Mouse (Mus musculus): ENCODE results near the gene Cda. TPM values are rescaled to one million over a fixed set of nuclear protein-coding genes. Genes with fewer than 3 reads are reported as not detected.
"Not testable (repeated sequence)": the region's sequence is repeated elsewhere in the genome, so short reads cannot be mapped to it uniquely, and the experiment has no call there.

Cda gene
- total RNA-seq, 2 experiments from 2014 or later, result 1.9 to 3.1 TPM

DNA sequence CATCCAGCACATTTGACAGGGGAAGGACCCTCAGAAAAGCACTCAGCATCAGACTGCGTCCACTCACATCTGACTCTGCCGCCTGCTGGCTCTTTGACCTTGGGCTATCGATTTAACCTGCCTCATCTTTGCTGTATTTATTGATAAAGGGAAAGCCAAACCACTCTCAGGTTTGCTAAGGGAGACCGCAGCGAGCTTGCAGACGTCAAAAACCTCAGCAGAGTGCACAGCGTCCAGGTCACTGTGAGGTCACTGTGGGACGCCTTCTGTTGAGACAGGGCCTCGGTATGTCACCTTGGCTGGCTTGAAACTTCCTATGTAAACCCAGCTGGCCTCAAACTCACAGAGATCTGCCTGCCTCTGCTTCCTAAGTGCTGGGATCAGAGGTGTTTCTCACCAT lies 30.5 kb downstream of the Cda start:
- no peak for DNase-seq (ENCODE audit: extremely low spot score in 1 of 2, low spot score in 1 of 2)

DNA sequence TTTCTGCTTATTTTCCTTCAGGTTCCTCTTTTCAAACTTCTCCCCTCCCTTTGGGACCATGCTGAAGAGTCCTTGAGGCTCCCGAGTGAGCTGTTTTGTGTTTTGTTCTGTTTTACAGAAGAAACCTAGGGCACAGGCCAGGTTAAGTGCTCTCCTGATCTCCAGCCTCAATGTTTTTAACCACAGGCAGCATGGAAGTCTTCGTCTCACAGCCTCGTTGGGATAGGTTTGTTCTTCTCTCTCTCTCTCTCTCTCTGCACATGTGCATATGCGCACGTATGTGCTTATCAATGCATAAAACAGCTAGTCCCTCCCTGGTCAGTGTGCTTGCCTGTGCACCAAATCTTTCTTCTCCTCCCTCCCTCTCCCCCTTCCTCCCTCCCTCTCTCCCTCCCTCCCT lies 30.9 kb downstream of the Cda start:
- no peak for DNase-seq (ENCODE audit: extremely low spot score in 1 of 2, low spot score in 1 of 2)

DNA sequence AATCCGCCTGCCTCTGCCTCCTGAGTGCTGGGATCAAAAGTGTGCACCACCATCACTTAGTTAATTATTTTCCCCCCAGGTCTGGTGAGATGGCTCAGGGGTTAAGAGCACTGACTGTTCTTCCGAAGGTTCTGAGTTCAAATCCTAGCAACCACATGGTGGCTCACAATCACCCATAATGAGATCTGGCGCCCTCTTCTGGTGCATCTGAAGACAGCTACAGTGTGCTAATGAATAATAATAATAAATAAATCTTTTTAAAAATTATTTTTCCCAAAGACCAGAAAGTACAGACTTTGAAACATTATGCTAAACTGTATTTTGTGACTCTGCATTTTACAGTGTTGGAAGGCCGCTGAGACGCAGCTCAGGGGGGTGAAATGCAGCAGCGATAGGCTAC lies 32.1 kb downstream of the Cda start:
- no peak for DNase-seq (ENCODE audit: extremely low spot score in 1 of 2, low spot score in 1 of 2)

DNA sequence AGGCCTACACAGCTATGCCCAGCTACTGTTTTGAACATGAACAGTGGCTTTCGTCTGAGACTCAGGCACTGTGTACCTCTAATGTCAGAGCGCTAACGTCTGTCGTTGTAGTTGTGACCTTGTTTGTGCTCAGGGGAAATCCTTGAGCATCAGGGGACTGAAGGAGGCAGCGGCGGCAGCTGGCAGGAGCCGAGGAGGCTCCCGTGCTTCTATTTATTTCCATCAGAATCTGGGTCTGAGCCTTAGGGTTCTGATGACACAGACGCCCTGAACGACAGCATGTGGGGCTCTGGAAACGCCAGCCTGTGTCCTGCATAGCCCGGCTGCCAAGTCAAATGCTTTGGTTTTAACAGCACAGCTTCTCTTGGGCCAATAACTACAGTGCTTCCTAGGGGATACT lies 32.8 kb downstream of the Cda start:
- no peak for DNase-seq (ENCODE audit: extremely low spot score in 1 of 2, low spot score in 1 of 2)

GRCm38 (mm10) chr4:138333135-138333534 lies 34.7 kb downstream of the Cda start:
- DNase-seq (ENCODE audit: extremely low spot score in 1 of 2, low spot score in 1 of 2), result no peak

DNA sequence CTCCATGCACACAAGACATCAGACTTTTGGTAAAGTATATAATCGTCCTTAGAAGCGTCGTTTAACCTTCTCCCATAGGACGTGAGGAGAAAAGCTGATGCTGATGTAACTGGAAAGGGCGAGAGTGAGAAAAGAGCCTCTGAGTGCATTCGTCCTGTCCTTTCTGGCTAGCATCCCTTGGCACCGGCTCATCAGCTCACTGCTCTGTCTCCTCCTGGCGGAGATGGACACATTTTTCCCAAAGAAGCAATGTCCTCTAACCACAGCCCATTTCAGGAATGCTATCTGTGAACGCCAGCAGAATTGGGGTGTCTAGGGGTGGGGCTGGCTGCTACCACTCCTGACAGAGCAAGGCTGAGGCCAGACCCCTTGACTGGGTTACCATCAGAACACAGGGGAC lies 36.1 kb downstream of the Cda start:
- no peak for DNase-seq (ENCODE audit: extremely low spot score in 1 of 2, low spot score in 1 of 2)

- DNase-seq (ENCODE audit: extremely low spot score in 1 of 2, low spot score in 1 of 2), result no peak
Measured at GRCm38 (mm10) chr4:138330264-138330671, 37.5 kb downstream of the Cda start.

GRCm38 (mm10) chr4:138327891-138328470 lies 39.8 kb downstream of the Cda start:
- DNase-seq (ENCODE audit: extremely low spot score in 1 of 2, low spot score in 1 of 2), result no peak

DNA sequence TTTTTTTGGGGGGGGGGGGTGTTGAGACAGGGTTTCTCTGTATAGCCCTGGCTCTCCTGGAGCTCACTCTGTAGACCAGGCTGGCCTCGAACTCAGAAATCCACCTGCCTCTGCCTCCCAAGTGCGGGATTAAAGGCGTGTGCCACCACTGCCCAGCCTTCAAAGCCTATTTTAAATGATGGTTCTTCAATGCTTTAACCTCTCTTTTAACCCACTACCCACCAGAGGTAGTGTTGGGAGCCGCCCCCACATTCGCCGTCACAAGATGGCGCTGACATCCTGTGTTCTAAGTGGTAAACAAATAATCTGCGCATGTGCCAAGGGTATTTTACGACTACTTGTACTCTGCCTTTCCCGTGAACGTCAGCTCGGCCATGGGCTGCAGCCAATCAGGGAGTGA lies 40.6 kb downstream of the Cda start:
- DNase-seq (ENCODE audit: extremely low spot score in 1 of 2, low spot score in 1 of 2), result not testable (repeated sequence)

DNA sequence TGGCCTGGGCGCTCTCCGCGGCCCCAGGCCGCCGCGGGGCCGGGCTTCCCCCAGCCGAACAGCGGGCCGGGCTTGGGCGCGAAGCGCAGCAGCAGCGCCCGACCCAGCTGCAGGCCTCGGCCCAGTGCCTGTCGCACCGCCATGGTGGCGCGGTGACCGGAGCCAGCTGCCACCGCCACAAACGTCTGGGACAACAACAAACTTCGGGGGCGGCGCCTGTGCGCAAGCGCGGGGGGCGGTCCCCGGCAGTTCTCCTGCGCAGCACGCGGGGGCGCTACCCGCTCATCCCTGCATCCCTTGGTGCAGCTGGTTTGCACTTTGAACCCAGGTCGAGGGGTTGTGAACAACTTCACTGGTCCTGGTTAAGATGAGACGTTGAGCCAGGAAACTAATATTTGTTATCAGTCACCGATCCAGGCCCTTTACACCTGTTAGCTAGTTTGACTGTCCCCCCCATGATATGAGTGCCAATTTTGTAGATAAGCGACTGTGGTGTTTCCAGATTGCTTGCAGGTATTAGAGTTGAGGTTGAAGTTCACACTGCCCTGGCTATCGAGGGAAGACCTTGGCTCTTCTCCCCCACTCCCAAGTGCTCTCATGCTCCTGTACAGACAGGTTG lies 41.6 kb downstream of the Cda start, which contains the start of gene Pink1:
Gene Pink1 (minus strand): TSS at position 231 of the 619 bp plus-strand sequence.
- peak; percentile 91 to 95 for DNase-seq (ENCODE audit: extremely low spot score in 1 of 2, low spot score in 1 of 2)

DNA sequence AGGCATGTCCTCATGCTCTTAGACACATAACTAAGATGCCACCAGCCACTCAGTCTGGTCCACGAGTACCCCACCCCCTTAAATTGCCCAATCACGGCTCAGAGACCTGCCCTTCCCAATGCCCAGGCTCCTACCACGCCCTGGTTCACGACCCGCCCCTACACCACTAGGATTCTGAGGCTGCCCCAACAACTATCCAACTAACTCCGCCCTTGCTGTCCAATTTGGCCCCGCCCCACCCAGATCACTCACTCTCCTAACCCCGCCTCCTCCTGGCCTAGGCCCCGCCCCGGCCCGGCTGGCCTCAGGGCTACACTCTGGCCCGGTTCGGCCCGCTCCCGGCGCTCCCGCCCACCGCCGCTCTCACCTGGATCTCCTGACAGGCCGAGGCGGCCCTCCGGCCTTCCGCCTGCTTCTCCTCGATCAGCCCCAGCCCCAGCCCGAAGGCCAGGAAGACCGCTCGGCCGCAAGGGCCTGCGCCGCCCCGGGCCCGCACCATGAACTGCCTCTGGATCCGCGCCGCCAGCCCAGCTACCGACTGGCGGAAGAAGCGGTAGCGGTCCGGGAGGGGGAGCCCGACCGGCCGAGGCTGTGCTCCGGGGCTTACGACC lies 42.2 kb downstream of the Cda start:
- DNase-seq (ENCODE audit: extremely low spot score in 1 of 2, low spot score in 1 of 2), result peak; percentile 77 to 82

- no peak for DNase-seq (ENCODE audit: extremely low spot score in 1 of 2, low spot score in 1 of 2)
Measured at GRCm38 (mm10) chr4:138324451-138324850, 43.3 kb downstream of the Cda start.

- DNase-seq (ENCODE audit: extremely low spot score in 1 of 2, low spot score in 1 of 2), result no peak
Measured at GRCm38 (mm10) chr4:138323753-138324152, 44.0 kb downstream of the Cda start.

GRCm38 (mm10) chr4:138322692-138323091 lies 45.1 kb downstream of the Cda start:
- DNase-seq (ENCODE audit: extremely low spot score in 1 of 2, low spot score in 1 of 2), result no peak

DNA sequence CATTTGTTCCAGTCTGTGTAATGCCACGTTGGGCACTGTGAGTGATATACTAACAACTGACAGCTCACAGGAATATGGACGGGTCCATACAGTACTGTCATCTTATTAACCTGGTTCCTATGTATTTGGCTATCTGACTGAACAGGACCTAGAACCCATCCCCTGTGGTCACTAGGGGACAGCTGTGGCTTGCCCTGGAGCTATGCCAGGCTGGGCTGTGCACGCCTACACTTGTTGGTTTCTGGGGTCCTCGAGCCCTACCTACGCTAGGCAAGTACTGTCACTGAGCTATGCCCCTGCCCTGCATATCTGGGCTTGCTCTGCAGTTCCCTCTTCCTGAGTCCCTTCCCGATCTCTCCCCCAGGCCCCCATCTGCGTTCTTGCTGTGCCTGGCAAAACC lies 46.3 kb downstream of the Cda start:
- no peak for DNase-seq (ENCODE audit: extremely low spot score in 1 of 2, low spot score in 1 of 2)

- no peak for DNase-seq (ENCODE audit: extremely low spot score in 1 of 2, low spot score in 1 of 2)
Measured at GRCm38 (mm10) chr4:138320711-138321110, 47.1 kb downstream of the Cda start.

- peak; percentile 76 to 89 for DNase-seq (ENCODE audit: extremely low spot score in 1 of 2, low spot score in 1 of 2)
Measured at GRCm38 (mm10) chr4:138319508-138319907, 48.3 kb downstream of the Cda start.

- DNase-seq (ENCODE audit: extremely low spot score in 1 of 2, low spot score in 1 of 2), result peak; percentile 48 to 72
Measured at GRCm38 (mm10) chr4:138318509-138319266, 49.1 kb downstream of the Cda start.

DNA sequence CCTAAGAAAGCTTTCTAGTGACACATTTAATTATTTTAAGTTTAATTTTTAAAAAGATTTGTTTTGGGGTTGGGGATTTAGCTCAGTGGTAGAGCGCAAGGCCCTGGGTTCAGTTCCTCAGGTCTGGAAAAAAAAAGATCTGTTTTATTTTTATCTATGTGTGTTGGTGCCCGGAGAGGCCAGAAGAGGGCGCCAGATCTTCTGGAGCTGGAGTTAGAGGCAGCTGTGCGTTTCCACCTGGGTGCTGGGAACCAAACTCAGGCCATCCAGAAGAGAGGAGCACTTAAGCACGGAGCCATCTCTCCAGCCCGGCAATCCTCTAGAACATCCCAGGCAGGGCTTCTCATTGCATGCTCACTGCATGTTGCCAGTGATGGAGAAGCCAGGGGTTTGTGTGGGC lies 51.4 kb downstream of the Cda start:
- no peak for DNase-seq (ENCODE audit: extremely low spot score in 1 of 2, low spot score in 1 of 2)

DNA sequence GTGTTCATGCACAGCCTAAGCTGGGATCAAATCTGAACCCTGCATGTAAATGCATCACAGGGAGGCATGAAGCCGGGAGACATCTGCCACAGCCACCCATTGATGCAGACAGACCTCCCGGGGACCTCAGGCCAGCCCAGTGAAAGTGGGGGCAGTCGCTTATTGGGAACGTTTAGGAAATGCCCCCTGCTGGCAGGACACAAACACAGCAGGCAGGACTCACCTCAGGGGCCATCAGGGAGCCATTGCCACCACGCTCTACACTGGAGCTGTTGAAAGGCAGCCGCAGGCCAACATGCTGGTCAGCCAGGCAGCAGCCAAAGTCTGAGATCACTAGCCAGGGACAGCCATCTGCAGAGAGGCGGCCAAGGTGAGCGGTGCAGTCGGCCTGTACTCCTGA lies 52.0 kb downstream of the Cda start:
- no peak for DNase-seq (ENCODE audit: extremely low spot score in 1 of 2, low spot score in 1 of 2)

DNA sequence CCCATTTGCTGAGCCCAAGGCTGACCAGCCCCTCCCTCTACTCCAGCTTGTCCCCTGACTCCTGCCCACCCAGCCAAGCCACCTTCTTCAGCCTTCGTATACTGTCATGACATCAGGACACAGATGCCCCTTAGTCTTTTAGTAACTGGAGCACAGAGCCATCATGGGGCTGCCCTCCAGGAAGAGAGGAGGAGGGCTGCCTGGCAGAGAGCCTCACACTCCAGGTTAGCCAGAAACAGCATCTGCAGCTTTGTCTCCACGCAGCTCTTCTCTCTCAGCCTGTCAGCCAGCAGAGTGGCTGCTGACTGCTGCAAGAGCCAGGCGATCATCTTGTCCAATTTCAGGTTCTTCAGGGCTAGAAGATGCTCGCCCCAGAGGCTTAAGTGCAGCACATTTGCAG lies 54.0 kb downstream of the Cda start:
- no peak for DNase-seq (ENCODE audit: extremely low spot score in 1 of 2, low spot score in 1 of 2)
